Mouse (Mus musculus) spleen, adult 2 months (tissue): ENCODE results near the gene Prok1. TPM values are rescaled to one million over a fixed set of nuclear protein-coding genes. Genes with fewer than 3 reads are reported as not detected.
A peak's percentile ranks its signal among the peaks of the same experiment; 100 is the strongest.

Source experiments
- DNase-seq, 2 experiments: peaks; one replicate each; pipeline versions ENCODE4 v3.0.0 to v3.0.0-alpha.2; 2012 to 2021; ENCODE audit warnings: low spot score in 2 of 2, low read depth in 1 of 2
- H3K27ac ChIP-seq: fragments of 200-500 bp; 2 replicates; pipeline ENCODE4 v1.5.1; 2012; ENCODE audit warnings: low read length, inconsistent platforms; ENCODE audit not compliant: insufficient read depth
- H3K27me3 ChIP-seq: fragments of 200-500 bp; 2 replicates; pipeline ENCODE4 v1.6.1; 2012; ENCODE audit warnings: mild to moderate bottlenecking, moderate library complexity, low read length, inconsistent platforms; ENCODE audit not compliant: control insufficient read depth, insufficient read depth
- H3K36me3 ChIP-seq: fragments of 200-500 bp; 2 replicates; pipeline ENCODE4 v1.6.1; 2012; ENCODE audit warnings: mild to moderate bottlenecking, low read length, inconsistent platforms; ENCODE audit not compliant: control insufficient read depth, insufficient read depth
- H3K4me1 ChIP-seq: fragments of 200-500 bp; 2 replicates; pipeline ENCODE4 v1.6.1; 2011; ENCODE audit warnings: inconsistent platforms; ENCODE audit not compliant: control insufficient read depth, insufficient read depth, insufficient read length
- H3K4me3 ChIP-seq: fragments of 200-500 bp; 2 replicates; pipeline ENCODE4 v1.5.1; 2011; ENCODE audit warnings: mild to moderate bottlenecking, inconsistent platforms; ENCODE audit not compliant: insufficient read depth, insufficient read length; ENCODE audit errors: extremely low read depth
- CTCF ChIP-seq: fragments of 200-500 bp; IDR thresholded peaks from 2 replicates; pipeline ENCODE4 v1.5.1; 2011; ENCODE audit warnings: mild to moderate bottlenecking, inconsistent platforms; ENCODE audit not compliant: insufficient read depth, insufficient read length, insufficient replicate concordance; ENCODE audit errors: extremely low read depth
- POLR2A ChIP-seq: fragments of 200-500 bp; IDR thresholded peaks from 2 replicates; pipeline ENCODE4 v1.6.1; 2011; ENCODE audit warnings: low read depth, low read length, inconsistent platforms
- WGBS: fragments of 180-500 bp; shearing (Covaris S2); methylation state at CpG from one replicate; pipeline ENCODE4 v1.1.7; 2018; 5-methylcytosine and 5-hydroxymethylcytosine counted together
- polyA plus RNA-seq: library from polyadenylated mRNA; depleted of rRNA; stranded (reverse); fragments of >200 nt; gene quantifications from 2 replicates; pipeline ENCODE4 v1.2.3, GENCODE M21; 2012

Prok1 gene
- polyA plus RNA-seq, 1 experiment = not detected

- Histone ChIP-seq H3K27me3 (no peaks in the 10 kb centered on the region), H3K4me1 (no peaks in the 10 kb centered on the region), H3K36me3 (no peaks in the 10 kb centered on the region), H3K27ac (no peak overlapping the region), H3K4me3 (no peak overlapping the region)
- TF ChIP-seq POLR2A (no peak), CTCF (no peak)
- 77% methylated on average over 5 of the region's 5 CpGs for WGBS
- DNase-seq = no peak
Observed at GRCm38 (mm10) chr3:107214606-107215005, 24.9 kb downstream of the Prok1 start.

DNA sequence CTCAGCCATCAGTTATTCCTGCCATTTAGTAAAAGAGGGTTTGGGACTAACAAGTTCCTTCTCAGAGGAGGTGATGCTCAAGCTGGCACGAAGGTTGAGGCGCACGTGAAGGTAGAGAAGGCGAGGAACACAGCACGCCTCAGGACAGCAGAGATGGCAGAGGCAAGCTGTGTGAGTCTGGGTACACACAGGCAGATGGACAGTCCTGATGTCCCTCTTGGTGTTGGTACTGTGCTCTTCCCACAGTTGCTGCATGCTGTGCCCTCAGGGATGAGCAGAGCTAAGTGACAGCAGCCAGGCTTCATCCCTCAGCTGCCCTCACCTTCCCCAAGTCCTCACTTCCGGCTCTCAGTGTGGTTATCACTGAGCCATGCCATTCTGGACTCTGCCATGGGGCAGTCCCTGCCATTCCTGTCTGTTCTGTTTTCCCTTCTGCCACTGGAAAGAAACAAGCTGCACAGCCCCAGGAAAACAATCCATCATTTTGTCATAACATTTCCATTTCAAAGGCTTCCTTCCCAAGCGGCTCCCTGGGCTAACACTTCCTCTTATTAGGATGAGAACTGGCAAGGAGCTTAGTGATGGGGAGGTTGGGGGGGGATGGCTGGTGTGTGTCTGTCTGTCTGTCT lies 31.8 kb downstream of the Prok1 start:
- no peak for DNase-seq
- no peaks in the 10 kb centered on the region for H3K27me3 ChIP-seq
- TF ChIP-seq CTCF (no peak), POLR2A (no peak)
- no peak overlapping the region for H3K4me3 ChIP-seq
- WGBS = 74% methylated on average over 7 of the region's 7 CpGs
- no peaks in the 10 kb centered on the region for H3K36me3 ChIP-seq
- no peaks in the 10 kb centered on the region for H3K4me1 ChIP-seq
- H3K27ac ChIP-seq = no peak overlapping the region

- no peak for TF ChIP-seq POLR2A
- TF ChIP-seq CTCF = no peak
- DNase-seq = no peak
- 57% methylated on average over 4 of the region's 4 CpGs for WGBS
- no peaks in the 10 kb centered on the region for H3K27me3 ChIP-seq
- no peaks in the 10 kb centered on the region for H3K36me3 ChIP-seq
- H3K27ac ChIP-seq = no peak overlapping the region
- H3K4me3 ChIP-seq = no peak overlapping the region
- H3K4me1 ChIP-seq = no peaks in the 10 kb centered on the region
Observed at GRCm38 (mm10) chr3:107206490-107207150, 32.9 kb downstream of the Prok1 start.

DNA sequence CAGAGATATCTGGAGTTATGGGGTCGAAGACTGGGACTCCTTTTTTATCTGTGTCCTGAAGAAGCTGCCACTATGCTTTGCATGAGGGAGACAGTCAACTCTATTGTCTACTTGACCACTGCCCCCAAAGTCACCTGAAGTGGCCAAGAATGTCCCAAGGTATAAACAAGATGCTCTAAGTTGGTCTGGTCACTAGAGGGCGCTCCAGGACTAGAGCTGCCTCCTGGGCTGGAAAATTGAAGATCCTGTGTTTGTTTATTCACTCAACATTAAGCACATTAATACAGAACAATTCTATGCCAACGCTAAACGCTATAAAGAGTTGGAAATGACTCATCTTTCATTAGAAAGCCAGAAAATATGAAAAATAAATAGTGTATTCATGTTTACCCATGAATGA lies 33.5 kb downstream of the Prok1 start:
- WGBS = 9% methylated on average over 4 of the region's 4 CpGs
- peak; percentile 34 to 51 for DNase-seq
- H3K27ac ChIP-seq = no peak overlapping the region
- no peaks in the 10 kb centered on the region for H3K4me1 ChIP-seq
- H3K36me3 ChIP-seq = no peaks in the 10 kb centered on the region
- no peak overlapping the region for H3K4me3 ChIP-seq
- no peaks in the 10 kb centered on the region for H3K27me3 ChIP-seq
- TF ChIP-seq CTCF (peak; percentile 82; the same call in 1 of the 2 replicates), POLR2A (no peak)

DNA sequence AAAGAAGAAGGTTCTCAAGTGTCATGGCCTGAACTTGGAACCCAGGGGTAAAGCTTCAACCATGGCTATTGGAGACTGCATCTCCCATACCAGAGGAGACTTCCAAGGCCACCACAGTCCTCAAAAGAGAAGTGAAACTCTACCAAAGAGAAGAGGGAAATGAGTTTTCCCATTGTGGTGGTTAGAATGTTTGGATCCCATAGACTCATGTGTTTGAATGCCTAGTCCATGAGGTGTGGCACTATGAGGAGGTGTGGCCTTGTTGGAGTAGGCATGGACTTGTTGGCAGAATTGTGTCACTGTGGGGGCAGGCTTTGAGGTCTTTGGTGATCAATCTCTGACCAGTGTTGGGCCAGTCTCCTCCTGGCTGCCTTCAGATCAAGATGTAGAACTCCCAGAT lies 34.3 kb downstream of the Prok1 start:
- Histone ChIP-seq H3K27ac (no peak overlapping the region), H3K36me3 (no peaks in the 10 kb centered on the region), H3K4me3 (no peak overlapping the region), H3K4me1 (no peaks in the 10 kb centered on the region), H3K27me3 (no peaks in the 10 kb centered on the region)
- DNase-seq = no peak
- no peak for TF ChIP-seq CTCF
- TF ChIP-seq POLR2A = no peak

DNA sequence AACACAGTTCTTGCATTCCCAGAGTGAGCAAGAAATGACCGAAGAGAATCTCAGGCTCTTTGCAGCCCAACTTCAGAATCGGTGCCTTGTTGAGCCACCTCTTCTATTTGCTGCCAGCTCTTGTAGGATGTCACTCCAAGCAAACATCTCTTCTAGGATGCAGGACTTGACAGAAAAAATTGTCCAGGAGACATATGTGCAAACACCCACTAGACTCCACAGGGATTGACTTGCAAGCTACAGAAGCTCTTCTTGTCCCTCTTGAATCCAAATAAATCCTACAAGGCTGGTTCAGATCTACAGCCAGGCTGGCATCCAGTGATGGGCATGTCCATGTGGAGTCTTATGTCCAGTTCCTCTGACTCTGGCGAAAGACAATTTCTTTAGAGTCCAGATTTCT lies 35.1 kb downstream of the Prok1 start:
- no peaks in the 10 kb centered on the region for H3K27me3 ChIP-seq
- H3K27ac ChIP-seq = no peak overlapping the region
- 78% methylated on average over 3 of the region's 3 CpGs for WGBS
- DNase-seq = no peak
- TF ChIP-seq CTCF (no peak), POLR2A (no peak)
- no peaks in the 10 kb centered on the region for H3K4me1 ChIP-seq
- no peak overlapping the region for H3K4me3 ChIP-seq
- H3K36me3 ChIP-seq = no peaks in the 10 kb centered on the region
